Mouse (Mus musculus) adrenal gland, postnatal 10 days (tissue): Measurements from ENCODE around the gene Tuba1a. TPM values are rescaled to one million over a fixed set of nuclear protein-coding genes. Genes with fewer than 3 reads are reported as not detected.
"Not testable (repeated sequence)": the region's sequence is repeated elsewhere in the genome, so short reads cannot be mapped to it uniquely, and the experiment has no call there.

Source experiments
- DNase-seq: peaks from one replicate; pipeline ENCODE4 v3.0.0; 2021; ENCODE audit warnings: mixed read lengths
- total RNA-seq, 2 experiments: library from RNA; stranded (reverse); gene quantifications; 2 replicates each; pipeline ENCODE4 v1.2.3; 2021

Gene Tuba1a
- total RNA-seq, 2 experiments from 2014 or later: 202 to 313 TPM

GRCm38 (mm10) chr15:98924682-98925081 lies 28.8 kb downstream of the Tuba1a start:
- no peak for DNase-seq

DNA sequence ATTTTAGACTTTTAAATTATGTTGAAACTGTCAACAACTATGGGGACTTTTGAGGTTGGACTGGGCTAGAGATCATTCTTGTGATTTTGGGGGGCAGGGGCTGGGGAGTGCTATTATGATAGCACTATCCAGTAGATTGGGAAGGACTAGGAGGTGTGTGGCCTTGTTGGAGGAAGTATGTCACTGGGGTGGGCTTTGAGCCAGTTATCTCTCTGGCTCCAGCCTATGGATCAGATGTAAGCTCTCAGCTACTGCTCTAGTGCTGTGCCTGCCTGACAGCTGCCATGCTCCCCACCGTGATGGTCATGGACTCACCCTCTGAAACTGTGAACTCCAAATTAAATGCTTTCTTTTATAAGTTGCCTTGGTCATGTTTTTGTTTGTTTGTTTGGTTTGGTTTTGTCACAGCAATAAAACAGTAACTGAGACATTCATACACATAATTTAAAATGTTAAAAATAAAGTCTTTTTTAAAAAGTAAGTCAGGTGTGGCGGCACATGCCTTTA lies 30.4 kb downstream of the Tuba1a start:
- no peak for DNase-seq

DNA sequence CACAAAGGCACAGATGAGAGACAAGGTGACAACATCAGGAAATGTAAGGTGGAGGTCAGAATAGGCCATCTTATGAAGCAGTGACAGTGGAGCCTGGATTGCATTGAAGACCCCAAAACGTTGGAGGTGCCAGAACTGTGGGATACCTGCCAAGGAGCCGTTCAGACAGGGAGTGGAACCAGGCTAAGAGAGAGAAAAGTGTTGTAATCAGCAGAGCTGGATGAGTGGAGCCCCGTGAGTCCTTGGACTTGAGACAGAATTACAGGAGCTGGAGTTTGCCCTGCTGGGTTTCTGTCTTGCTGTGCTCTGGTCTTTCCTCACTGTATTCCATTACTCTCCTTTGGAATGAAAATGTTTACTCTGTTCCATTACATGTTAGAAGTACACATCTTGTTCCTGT lies 30.9 kb downstream of the Tuba1a start:
- peak; percentile 27 for DNase-seq

DNA sequence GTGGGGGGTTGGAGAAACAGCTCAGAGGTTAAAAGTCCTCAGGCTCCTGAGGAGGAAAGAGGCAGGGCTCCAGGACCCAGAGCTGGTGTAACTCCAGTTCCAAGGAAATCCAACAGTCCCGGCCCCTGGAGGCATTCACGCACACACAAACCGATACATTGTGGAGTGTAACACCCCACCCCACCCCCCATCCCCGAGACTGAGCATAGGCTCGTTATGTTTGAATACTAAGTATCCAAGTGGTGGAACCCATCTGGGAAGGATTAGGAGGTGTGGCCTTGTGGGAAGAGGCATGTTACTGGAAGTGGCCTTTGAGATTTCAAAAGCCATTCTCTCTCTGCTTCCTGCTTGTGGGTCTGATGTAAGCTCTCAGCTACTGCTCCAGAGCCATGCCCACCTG lies 32.0 kb downstream of the Tuba1a start:
- DNase-seq: no peak

GRCm38 (mm10) chr15:98918499-98918895 lies 35.0 kb downstream of the Tuba1a start:
- not testable (repeated sequence) for DNase-seq

DNA sequence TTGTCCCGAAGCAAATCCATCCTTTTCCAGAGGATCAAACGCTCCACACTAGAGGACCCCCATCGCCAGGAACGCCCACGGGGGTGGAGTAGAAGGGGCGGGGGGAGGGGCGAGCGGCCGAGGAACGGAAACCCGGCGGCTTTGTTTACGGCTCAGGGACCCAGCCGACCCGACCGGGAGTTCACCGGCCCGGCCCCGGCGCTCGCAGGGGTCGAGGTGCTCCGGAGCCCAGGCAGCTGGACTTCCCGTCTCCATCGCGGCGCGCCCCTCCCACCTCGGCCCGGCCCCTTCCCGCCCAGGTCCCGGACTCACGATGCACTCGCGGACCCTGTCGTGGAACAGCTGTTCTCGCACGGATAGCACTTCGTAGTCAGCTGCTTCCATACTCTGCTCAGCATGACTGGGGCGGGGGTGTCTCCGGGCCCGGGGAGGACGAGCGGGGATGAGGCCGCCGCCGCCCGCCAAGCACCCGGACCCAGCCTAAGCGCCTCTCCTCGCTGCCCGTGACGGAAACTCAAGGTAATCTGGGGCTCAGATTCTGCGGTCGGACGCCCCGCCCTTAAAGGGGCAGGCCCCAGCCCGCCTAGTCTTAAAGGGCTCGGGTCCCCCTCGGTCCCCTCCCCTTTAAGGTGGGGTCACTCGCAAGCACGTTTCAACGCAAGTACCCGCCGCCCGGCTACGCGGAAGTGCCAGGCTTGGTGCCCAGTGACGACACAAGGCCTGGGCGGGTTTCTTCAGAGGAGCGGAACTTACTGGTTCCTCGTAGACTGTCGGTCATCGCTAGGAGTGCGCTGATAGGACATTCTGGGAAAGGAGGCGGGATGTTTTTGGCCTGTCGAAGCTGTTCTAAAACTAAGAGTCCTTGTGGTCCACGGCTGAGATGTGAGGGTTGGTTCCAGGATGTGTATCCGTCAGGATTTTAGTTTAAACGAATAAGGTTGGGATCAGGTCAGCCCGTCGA lies 35.7 kb downstream of the Tuba1a start, which contains the start of gene Lmbr1l:
Gene Lmbr1l (minus strand): TSS at position 694 of the 961 bp plus-strand sequence.
- peak; percentile 99 for DNase-seq

GRCm38 (mm10) chr15:98917091-98917490 lies 36.4 kb downstream of the Tuba1a start:
- peak; percentile 44 for DNase-seq

GRCm38 (mm10) chr15:98916016-98916415 lies 37.5 kb downstream of the Tuba1a start:
- DNase-seq: no peak

DNA sequence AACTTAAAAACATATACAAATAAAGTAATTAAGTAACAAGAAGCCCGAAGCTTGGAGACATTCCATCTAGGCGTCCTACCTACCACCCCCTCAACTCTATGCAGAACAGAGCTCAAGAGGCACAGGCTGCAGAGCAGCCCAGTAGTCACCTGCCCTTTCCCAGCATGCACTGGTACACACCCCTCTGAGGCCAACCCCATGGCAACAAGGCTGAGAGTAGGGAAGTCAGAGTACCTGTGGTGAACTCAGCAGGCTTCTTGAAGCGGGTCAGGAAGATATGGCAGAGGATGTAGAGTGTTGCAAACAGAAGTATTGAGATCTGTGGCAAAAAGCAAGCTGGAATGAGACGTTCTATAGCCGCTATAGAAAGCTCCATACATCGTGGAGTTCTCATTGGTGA lies 38.6 kb downstream of the Tuba1a start:
- no peak for DNase-seq

GRCm38 (mm10) chr15:98904692-98905091 lies 48.8 kb downstream of the Tuba1a start:
- peak; percentile 36 for DNase-seq

GRCm38 (mm10) chr15:98902600-98902999 lies 50.9 kb downstream of the Tuba1a start:
- DNase-seq: no peak

GRCm38 (mm10) chr15:98901530-98901929 lies 52.0 kb downstream of the Tuba1a start:
- DNase-seq: no peak

Other genes starting within 250 kb of the Tuba1a start
- under 1 TPM; 0.61 to 0.63 TPM for gene Ccdc65, start 245.5 kb downstream of the Tuba1a start, total RNA-seq
- 10 to 100 TPM in 1 of 2 experiments, 1 to 10 TPM in 1; 8.8 to 11.9 TPM for gene Fkbp11, start 225.5 kb downstream of the Tuba1a start, total RNA-seq
- gene Arf3, start 190.5 kb downstream of the Tuba1a start, total RNA-seq: 10 to 100 TPM; 92.4 to 94.7 TPM
- gene Wnt10b, start 175.6 kb downstream of the Tuba1a start, total RNA-seq: 1 to 10 TPM in 1 of 2 experiments, under 1 TPM in 1; 0.96 to 1.1 TPM
- under 1 TPM in 1 of 2 experiments, not detected in 1; 0.12 TPM for gene Wnt1, start 163.8 kb downstream of the Tuba1a start, total RNA-seq
- under 1 TPM; 0.09 to 0.21 TPM for gene Ddn, start 144.2 kb downstream of the Tuba1a start, total RNA-seq
- 10 to 100 TPM; 65.7 to 71.5 TPM for gene Prkag1, start 122.2 kb downstream of the Tuba1a start, total RNA-seq
- gene Kmt2d, start 82.5 kb downstream of the Tuba1a start, total RNA-seq: 10 to 100 TPM; 47.5 to 64.2 TPM
- gene Rhebl1, start 59.2 kb downstream of the Tuba1a start, total RNA-seq: 1 to 10 TPM; 2.6 to 4.5 TPM
- 1 to 10 TPM; 2.6 to 3.2 TPM for gene Dhh, start 55.2 kb downstream of the Tuba1a start, total RNA-seq
- 10 to 100 TPM; 17.7 to 27.7 TPM for gene Lmbr1l, start 35.5 kb downstream of the Tuba1a start, total RNA-seq
- 100 to 1,000 TPM; 329 to 414 TPM for gene Tuba1b, start 19.1 kb downstream of the Tuba1a start, total RNA-seq
- not detected for gene Gm49450, start 152 bp downstream of the Tuba1a start, total RNA-seq
- 100 to 1,000 TPM; 144 to 176 TPM for gene Tuba1c, start 76.2 kb upstream of the Tuba1a start, total RNA-seq
- gene Prph, start 101.5 kb upstream of the Tuba1a start, total RNA-seq: 10 to 100 TPM; 24.0 to 59.0 TPM
- 1 to 10 TPM; 8.2 to 9.8 TPM for gene Troap, start 120.9 kb upstream of the Tuba1a start, total RNA-seq
- gene C1ql4, start 134.1 kb upstream of the Tuba1a start, total RNA-seq: under 1 TPM in 1 of 2 experiments, not detected in 1; 0.18 TPM
- gene Dnajc22, start 139.5 kb upstream of the Tuba1a start, total RNA-seq: 10 to 100 TPM; 15.0 to 21.8 TPM
- gene Spats2, start 172.2 kb upstream of the Tuba1a start, total RNA-seq: 10 to 100 TPM; 19.2 to 21.5 TPM